Comparison of ENCODE assay signal across 11 mouse cellular contexts in genomic region chr7:55188927-55189326, GRCm38 (mm10).
"Had no signal": no experiment of that assay in that cellular context is flagged by ENCODE, and none has a peak within 500 bp of the region (broad histone marks: within the 10 kb centered on the region; RNA-seq: fewer than 3 reads in every experiment).

No protein-coding gene starts in this region.

- DNase-seq: liver, postnatal 0 days; lung, adult 2 months; lung, postnatal 14 days; lung, postnatal 36 days; right cerebral cortex, postnatal 14 days; thymus, adult 18-20 months; thymus, postnatal 14 days; thymus, postnatal 36 days had no signal

- ATAC-seq: liver, postnatal 0 days; lung, postnatal 0 days; midbrain, embryonic 13.5 days; midbrain, embryonic 15.5 days had no signal
